Mouse (Mus musculus): Measurements from ENCODE around the gene Numa1. TPM values are rescaled to one million over a fixed set of nuclear protein-coding genes. Genes with fewer than 3 reads are reported as not detected.
"Not testable (repeated sequence)": the region's sequence is repeated elsewhere in the genome, so short reads cannot be mapped to it uniquely, and the experiment has no call there.

Gene Numa1
- polyA plus RNA-seq, 1 experiment from 2014 or later = 96.0 TPM

GRCm38 (mm10) chr7:102000921-102001630, 67.2 kb downstream of the Numa1 start:
- 95% methylated on average over 26 of the region's 26 CpGs for WGBS
- no peaks in the 10 kb centered on the region for H3K27me3 ChIP-seq (ENCODE audit: poor library complexity, severe bottlenecking)
- H3K27ac ChIP-seq = no peak overlapping the region
- no peak for DNase-seq (ENCODE audit: extremely low spot score, low spot score)
- H3K9me3 ChIP-seq = no peaks in the 10 kb centered on the region
- no peaks in the 10 kb centered on the region for H3K4me1 ChIP-seq
- H3K4me3 ChIP-seq = no peak overlapping the region
- peaks cover 100% of the 10 kb centered on the region for H3K36me3 ChIP-seq (replicated peaks)

- peaks cover 100% of the 10 kb centered on the region for H3K36me3 ChIP-seq (replicated peaks)
- WGBS = 90% methylated on average over 1 of the region's 1 CpGs
Measured at GRCm38 (mm10) chr7:102006520-102006919, 72.6 kb downstream of the Numa1 start.

GRCm38 (mm10) chr7:102011855-102012254, 77.9 kb downstream of the Numa1 start:
- H3K4me1 ChIP-seq = no peaks in the 10 kb centered on the region
- peaks cover 100% of the 10 kb centered on the region for H3K36me3 ChIP-seq (replicated peaks)
- no peak overlapping the region for H3K27ac ChIP-seq
- H3K4me3 ChIP-seq = no peak overlapping the region
- 93% methylated on average over 9 of the region's 9 CpGs for WGBS
- H3K27me3 ChIP-seq (ENCODE audit: poor library complexity, severe bottlenecking) = no peaks in the 10 kb centered on the region
- H3K9me3 ChIP-seq = no peaks in the 10 kb centered on the region
- DNase-seq (ENCODE audit: extremely low spot score, low spot score) = no peak

More at GRCm38 (mm10) chr7:102006520-102006919, 72.6 kb downstream of the Numa1 start:
- no peak for DNase-seq (ENCODE audit: extremely low spot score, low spot score)
- no peaks in the 10 kb centered on the region for H3K27me3 ChIP-seq (ENCODE audit: poor library complexity, severe bottlenecking)
- no peak overlapping the region for H3K27ac ChIP-seq
- no peak overlapping the region for H3K4me3 ChIP-seq
- H3K4me1 ChIP-seq = no peaks in the 10 kb centered on the region
- H3K9me3 ChIP-seq = no peaks in the 10 kb centered on the region

- Histone ChIP-seq H3K36me3 (replicated peaks) (peaks cover 100% of the 10 kb centered on the region), H3K27me3 (ENCODE audit: poor library complexity, severe bottlenecking) (no peaks in the 10 kb centered on the region), H3K9me3 (no peaks in the 10 kb centered on the region), H3K4me1 (no peaks in the 10 kb centered on the region), H3K27ac (no peak overlapping the region), H3K4me3 (no peak overlapping the region)
- 95% methylated on average over 8 of the region's 8 CpGs for WGBS
- DNase-seq (ENCODE audit: extremely low spot score, low spot score) = no peak
Measured at GRCm38 (mm10) chr7:102013416-102013815, 79.5 kb downstream of the Numa1 start.

GRCm38 (mm10) chr7:102014995-102015394, 81.1 kb downstream of the Numa1 start:
- Histone ChIP-seq H3K36me3 (replicated peaks) (peaks cover 100% of the 10 kb centered on the region), H3K4me3 (no peak overlapping the region), H3K27ac (no peak overlapping the region), H3K9me3 (no peaks in the 10 kb centered on the region), H3K4me1 (no peaks in the 10 kb centered on the region), H3K27me3 (ENCODE audit: poor library complexity, severe bottlenecking) (no peaks in the 10 kb centered on the region)
- 95% methylated on average over 2 of the region's 2 CpGs for WGBS
- DNase-seq (ENCODE audit: extremely low spot score, low spot score) = no peak

GRCm38 (mm10) chr7:102016936-102017335, 83.0 kb downstream of the Numa1 start:
- Histone ChIP-seq H3K36me3 (replicated peaks) (peaks cover 99% of the 10 kb centered on the region), H3K4me1 (no peaks in the 10 kb centered on the region), H3K27ac (no peak overlapping the region), H3K9me3 (no peaks in the 10 kb centered on the region), H3K4me3 (no peak overlapping the region), H3K27me3 (ENCODE audit: poor library complexity, severe bottlenecking) (no peaks in the 10 kb centered on the region)
- no peak for DNase-seq (ENCODE audit: extremely low spot score, low spot score)
- 90% methylated on average over 4 of the region's 4 CpGs for WGBS

GRCm38 (mm10) chr7:102017452-102017851, 83.5 kb downstream of the Numa1 start:
- Histone ChIP-seq H3K27ac (no peak overlapping the region), H3K36me3 (replicated peaks) (peaks cover 99% of the 10 kb centered on the region), H3K4me1 (no peaks in the 10 kb centered on the region), H3K9me3 (no peaks in the 10 kb centered on the region), H3K27me3 (ENCODE audit: poor library complexity, severe bottlenecking) (no peaks in the 10 kb centered on the region), H3K4me3 (no peak overlapping the region)
- DNase-seq (ENCODE audit: extremely low spot score, low spot score) = no peak
- 92% methylated on average over 5 of the region's 5 CpGs for WGBS

- Histone ChIP-seq H3K9me3 (no peaks in the 10 kb centered on the region), H3K36me3 (replicated peaks) (peaks cover 99% of the 10 kb centered on the region), H3K27ac (no peak overlapping the region), H3K4me1 (no peaks in the 10 kb centered on the region), H3K4me3 (no peak overlapping the region), H3K27me3 (ENCODE audit: poor library complexity, severe bottlenecking) (no peaks in the 10 kb centered on the region)
- DNase-seq (ENCODE audit: extremely low spot score, low spot score) = no peak
- 85% methylated on average over 7 of the region's 7 CpGs for WGBS
Measured at GRCm38 (mm10) chr7:102018034-102018433, 84.1 kb downstream of the Numa1 start.

GRCm38 (mm10) chr7:102018590-102018989, 84.7 kb downstream of the Numa1 start, which contains the start of gene Il18bp:
TSS of gene Il18bp (minus strand) at chr7:102018690.
- no peak within 1 kb of the TSS for H3K27ac ChIP-seq
- H3K4me1 ChIP-seq = no peaks in the 10 kb centered on the region
- H3K27me3 ChIP-seq (ENCODE audit: poor library complexity, severe bottlenecking) = no peaks in the 10 kb centered on the region
- H3K4me3 ChIP-seq = no peak within 1 kb of the TSS
- DNase-seq (ENCODE audit: extremely low spot score, low spot score) = no peak
- H3K9me3 ChIP-seq = no peaks in the 10 kb centered on the region
- peaks cover 99% of the 10 kb centered on the region for H3K36me3 ChIP-seq (replicated peaks)
- 92% methylated on average over 3 of the region's 3 CpGs for WGBS

GRCm38 (mm10) chr7:102019362-102019761, 85.5 kb downstream of the Numa1 start:
- WGBS = 73% methylated on average over 3 of the region's 3 CpGs
- H3K4me1 ChIP-seq = no peaks in the 10 kb centered on the region
- H3K4me3 ChIP-seq = no peak overlapping the region
- H3K27ac ChIP-seq = no peak overlapping the region
- H3K9me3 ChIP-seq = no peaks in the 10 kb centered on the region
- no peaks in the 10 kb centered on the region for H3K27me3 ChIP-seq (ENCODE audit: poor library complexity, severe bottlenecking)
- no peak for DNase-seq (ENCODE audit: extremely low spot score, low spot score)
- H3K36me3 ChIP-seq (replicated peaks) = peaks cover 99% of the 10 kb centered on the region

- H3K27me3 ChIP-seq (ENCODE audit: poor library complexity, severe bottlenecking); H3K27ac ChIP-seq; H3K4me1 ChIP-seq; DNase-seq (ENCODE audit: extremely low spot score, low spot score); H3K4me3 ChIP-seq; H3K9me3 ChIP-seq: not testable (repeated sequence)
- WGBS = 94% methylated on average over 2 of the region's 2 CpGs
- peaks cover 99% of the 10 kb centered on the region for H3K36me3 ChIP-seq (replicated peaks)
Measured at GRCm38 (mm10) chr7:102020934-102021333, 87.0 kb downstream of the Numa1 start.

GRCm38 (mm10) chr7:102023821-102024220, 89.9 kb downstream of the Numa1 start:
- H3K4me3 ChIP-seq = no peak overlapping the region
- no peaks in the 10 kb centered on the region for H3K4me1 ChIP-seq
- DNase-seq (ENCODE audit: extremely low spot score, low spot score) = no peak
- WGBS = 97% methylated on average over 9 of the region's 9 CpGs
- H3K27ac ChIP-seq = no peak overlapping the region
- H3K36me3 ChIP-seq (replicated peaks) = peaks cover 96% of the 10 kb centered on the region
- H3K9me3 ChIP-seq = no peaks in the 10 kb centered on the region
- no peaks in the 10 kb centered on the region for H3K27me3 ChIP-seq (ENCODE audit: poor library complexity, severe bottlenecking)

GRCm38 (mm10) chr7:102025187-102026119, 91.5 kb downstream of the Numa1 start:
- H3K4me3 ChIP-seq = no peak overlapping the region
- no peak overlapping the region for H3K27ac ChIP-seq
- no peaks in the 10 kb centered on the region for H3K27me3 ChIP-seq (ENCODE audit: poor library complexity, severe bottlenecking)
- no peak for DNase-seq (ENCODE audit: extremely low spot score, low spot score)
- H3K9me3 ChIP-seq = no peaks in the 10 kb centered on the region
- 84% methylated on average over 2 of the region's 2 CpGs for WGBS
- no peaks in the 10 kb centered on the region for H3K4me1 ChIP-seq
- H3K36me3 ChIP-seq (replicated peaks) = peaks cover 93% of the 10 kb centered on the region

Data from forebrain, embryonic 10.5 days (tissue).